Mouse (Mus musculus) G1E (cell line): ENCODE data around the gene Fahd2a. TPM values are rescaled to one million over a fixed set of nuclear protein-coding genes. Genes with fewer than 3 reads are reported as not detected.

Experiments
- ATAC-seq: 2 replicates; pipeline ENCODE4 v1.8.0; 2016; ENCODE audit warnings: mild to moderate bottlenecking; ENCODE audit not compliant: insufficient number of reproducible peaks, poor library complexity, low FRiP score, severe bottlenecking; ENCODE audit errors: extremely low read depth
- DNase-seq: peaks from one replicate; pipeline ENCODE4 v3.0.0; 2012; ENCODE audit warnings: low spot score
- H3K27me3 ChIP-seq: 2 replicates; pipeline ENCODE4 v1.6.1; 2012; ENCODE audit warnings: mild to moderate bottlenecking, low read length, inconsistent platforms; ENCODE audit not compliant: insufficient read depth
- H3K36me3 ChIP-seq: replicated peaks from 2 replicates; pipeline ENCODE3; 2012; ENCODE audit warnings: mild to moderate bottlenecking, inconsistent platforms
- H3K4me1 ChIP-seq: 2 replicates; pipeline ENCODE4 v1.6.1; 2012; ENCODE audit warnings: low read depth, low read length, inconsistent platforms, mixed read lengths; ENCODE audit not compliant: insufficient read depth
- H3K4me3 ChIP-seq: 2 replicates; pipeline ENCODE4 v1.5.1; 2012; ENCODE audit warnings: low read depth, mild to moderate bottlenecking, inconsistent platforms, low read length, moderate library complexity, mixed read lengths
- H3K9me3 ChIP-seq: replicated peaks from 2 replicates; pipeline ENCODE4 v1.6.1; 2012; ENCODE audit warnings: inconsistent platforms
- CTCF ChIP-seq: IDR thresholded peaks from 2 replicates; pipeline ENCODE4 v1.5.1; 2012; ENCODE audit warnings: low read depth, low read length, inconsistent platforms, mixed read lengths
- GATA1 ChIP-seq: IDR thresholded peaks from 2 replicates; pipeline ENCODE4 v1.6.1; 2012; ENCODE audit warnings: borderline replicate concordance, low read length, inconsistent platforms, mixed read lengths
- GATA2 ChIP-seq: IDR thresholded peaks from 2 replicates; pipeline ENCODE4 v1.6.1; 2012; ENCODE audit warnings: low read depth, low read length, inconsistent platforms, borderline replicate concordance
- POLR2AphosphoS5 ChIP-seq: IDR thresholded peaks from 2 replicates; pipeline ENCODE4 v1.6.1; 2012; ENCODE audit warnings: low read depth, low read length, inconsistent platforms; ENCODE audit not compliant: insufficient replicate concordance
- TAL1 ChIP-seq: conservative IDR thresholded peaks from 2 replicates; pipeline ENCODE4 v1.6.1; 2012; ENCODE audit warnings: low read depth, low read length, inconsistent platforms, mixed read lengths
- polyA plus RNA-seq: library from polyadenylated mRNA; stranded (reverse); fragments of >175 nt; gene quantifications from 2 replicates; pipeline ENCODE4 v1.2.3, GENCODE M21; 2012
- total RNA-seq, 2 experiments: library from RNA; stranded (forward) in 1 of 2; stranded (reverse) in 1 of 2; fragments of 200-1000 nt in 1 of 2; fragments of >200 nt in 1 of 2; fragmentation: Nextera tagmentation in 1 of 2; gene quantifications; 2 replicates each; pipeline ENCODE4 v1.2.3; 2014 to 2017

Fahd2a gene
- total and polyA plus RNA-seq, 3 experiments = 9.6 to 23.1 (median 10.0) TPM

GRCm38 (mm10) chr2:127416706-127417105 is 27.7 kb downstream of the Fahd2a start:
- TF ChIP-seq TAL1 (no peak), GATA1 (no peak), POLR2AphosphoS5 (no peak), CTCF (no peak), GATA2 (no peak)
- Histone ChIP-seq H3K36me3 (no peaks in the 10 kb centered on the region), H3K27me3 (peaks cover 10% of the 10 kb centered on the region), H3K4me3 (no peak overlapping the region), H3K4me1 (no peaks in the 10 kb centered on the region), H3K9me3 (no peaks in the 10 kb centered on the region)
- ATAC-seq (no peak), DNase-seq (no peak)

GRCm38 (mm10) chr2:127415806-127416205 is 28.6 kb downstream of the Fahd2a start:
- peaks cover 10% of the 10 kb centered on the region for H3K27me3 ChIP-seq
- H3K36me3 ChIP-seq = no peaks in the 10 kb centered on the region
- H3K4me3 ChIP-seq = no peak overlapping the region
- no peaks in the 10 kb centered on the region for H3K4me1 ChIP-seq
- TF ChIP-seq GATA1 (no peak), POLR2AphosphoS5 (no peak), GATA2 (no peak), TAL1 (no peak), CTCF (no peak)
- H3K9me3 ChIP-seq = no peaks in the 10 kb centered on the region
- ATAC-seq (no peak), DNase-seq (no peak)

GRCm38 (mm10) chr2:127411126-127411525 is 33.2 kb downstream of the Fahd2a start:
- TF ChIP-seq POLR2AphosphoS5 (no peak), TAL1 (no peak), GATA2 (no peak), CTCF (no peak), GATA1 (no peak)
- no peaks in the 10 kb centered on the region for H3K9me3 ChIP-seq
- DNase-seq = no peak
- no peak for ATAC-seq
- H3K36me3 ChIP-seq = no peaks in the 10 kb centered on the region
- no peaks in the 10 kb centered on the region for H3K4me1 ChIP-seq
- H3K4me3 ChIP-seq = no peak overlapping the region
- peaks cover 10% of the 10 kb centered on the region for H3K27me3 ChIP-seq

GRCm38 (mm10) chr2:127398738-127399137 is 45.6 kb downstream of the Fahd2a start:
- H3K27me3 ChIP-seq = peaks cover 2% of the 10 kb centered on the region
- no peak for ATAC-seq

GRCm38 (mm10) chr2:127394606-127395161 is 49.7 kb downstream of the Fahd2a start:
- Histone ChIP-seq H3K9me3 (no peaks in the 10 kb centered on the region), H3K36me3 (no peaks in the 10 kb centered on the region), H3K4me3 (no peak overlapping the region), H3K4me1 (no peaks in the 10 kb centered on the region), H3K27me3 (no peaks in the 10 kb centered on the region; the same call in 1 of the 2 replicates)
- no peak for DNase-seq
- TF ChIP-seq GATA1 (no peak), TAL1 (no peak), POLR2AphosphoS5 (no peak), GATA2 (no peak), CTCF (no peak)
- ATAC-seq = no peak

More at GRCm38 (mm10) chr2:127398738-127399137, 45.6 kb downstream of the Fahd2a start:
- no peaks in the 10 kb centered on the region for H3K36me3 ChIP-seq
- H3K4me1 ChIP-seq = no peaks in the 10 kb centered on the region
- TF ChIP-seq POLR2AphosphoS5 (no peak), GATA2 (no peak), TAL1 (no peak), GATA1 (no peak), CTCF (no peak)
- DNase-seq = no peak
- H3K9me3 ChIP-seq = no peaks in the 10 kb centered on the region
- no peak overlapping the region for H3K4me3 ChIP-seq

- DNase-seq (no peak), ATAC-seq (no peak)
- H3K36me3 ChIP-seq = no peaks in the 10 kb centered on the region
- no peaks in the 10 kb centered on the region for H3K4me1 ChIP-seq
- H3K9me3 ChIP-seq = no peaks in the 10 kb centered on the region
- H3K4me3 ChIP-seq = no peak overlapping the region
- H3K27me3 ChIP-seq = peaks cover 5% of the 10 kb centered on the region
- no peak for TF ChIP-seq TAL1
- TF ChIP-seq GATA2 = no peak
- TF ChIP-seq GATA1 = no peak
- TF ChIP-seq POLR2AphosphoS5 = no peak
- TF ChIP-seq CTCF = no peak
These were observed 53.0 kb downstream of the Fahd2a start for GRCm38 (mm10) chr2:127391323-127391722.

GRCm38 (mm10) chr2:127390846-127391245 is 53.5 kb downstream of the Fahd2a start:
- H3K36me3 ChIP-seq = no peaks in the 10 kb centered on the region
- no peaks in the 10 kb centered on the region for H3K9me3 ChIP-seq
- TF ChIP-seq GATA2 = no peak
- ATAC-seq (no peak), DNase-seq (no peak)
- no peak overlapping the region for H3K4me3 ChIP-seq
- H3K4me1 ChIP-seq = no peaks in the 10 kb centered on the region
- H3K27me3 ChIP-seq = peaks cover 5% of the 10 kb centered on the region
